Mouse (Mus musculus) lung, embryonic 16.5 days (tissue): Measurements from ENCODE around the gene Pex26. TPM values are rescaled to one million over a fixed set of nuclear protein-coding genes. Genes with fewer than 3 reads are reported as not detected.

Experiments used
- ATAC-seq: fragments of 200-750 bp; cut with Nextera tagmentation; 2 replicates; pipeline ENCODE4 v1.8.0; 2017; ENCODE audit warnings: low read depth, mild to moderate bottlenecking, moderate library complexity
- H3K27ac ChIP-seq: fragments of 300-500 bp; sonication (generic); 2 replicates; pipeline ENCODE4 v1.5.1; 2014; ENCODE audit warnings: mild to moderate bottlenecking, control low read depth, low read length
- H3K27me3 ChIP-seq: fragments of 300-500 bp; sonication (generic); 2 replicates; pipeline ENCODE4 v1.6.1; 2014; ENCODE audit warnings: low read depth, low read length, mixed read lengths; ENCODE audit not compliant: control insufficient read depth, insufficient read depth
- H3K36me3 ChIP-seq: fragments of 300-500 bp; sonication (generic); 2 replicates; pipeline ENCODE4 v1.6.1; 2014; ENCODE audit warnings: low read length; ENCODE audit not compliant: control insufficient read depth, insufficient read depth
- H3K4me1 ChIP-seq: fragments of 300-500 bp; sonication (generic); replicated peaks from 2 replicates; pipeline ENCODE4 v1.6.1; 2014; ENCODE audit warnings: low read length, mixed read lengths; ENCODE audit not compliant: control insufficient read depth, insufficient read depth
- H3K4me2 ChIP-seq: fragments of 300-500 bp; sonication (generic); 2 replicates; pipeline ENCODE4 v1.6.1; 2014; ENCODE audit warnings: low read depth, low read length, control low read depth
- H3K4me3 ChIP-seq: fragments of 300-500 bp; sonication (generic); 2 replicates; pipeline ENCODE4 v1.5.1; 2014; ENCODE audit warnings: mild to moderate bottlenecking, low read length, control low read depth
- H3K9ac ChIP-seq: fragments of 300-500 bp; sonication (generic); 2 replicates; pipeline ENCODE4 v1.6.1; 2014; ENCODE audit warnings: low read length, control low read depth
- H3K9me3 ChIP-seq: fragments of 300-500 bp; sonication (generic); 2 replicates; pipeline ENCODE4 v1.6.1; 2016; ENCODE audit warnings: low read length; ENCODE audit not compliant: control insufficient read depth
- WGBS: fragments of 180-500 bp; shearing (Covaris S2); extraction: QIAGEN DNeasy Blood & Tissue Kit; methylation state at CpG from one replicate; pipeline ENCODE4 v1.1.7; 2014; 5-methylcytosine and 5-hydroxymethylcytosine counted together
- polyA plus RNA-seq: library from polyadenylated mRNA; unstranded; fragments of >200 nt; fragmentation: Nextera tagmentation; extraction: Ambion mirVana; gene quantifications from 2 replicates; pipeline ENCODE4 v1.2.1, GENCODE M21; 2015

Gene Pex26
- polyA plus RNA-seq, 1 experiment from 2014 or later = 15.6 TPM

- ATAC-seq = no peak
- no peaks in the 10 kb centered on the region; the same call in 1 of the 2 replicates for H3K27me3 ChIP-seq
- H3K4me1 ChIP-seq = no peaks in the 10 kb centered on the region; the same call in 1 of the 2 replicates
- no peak overlapping the region for H3K27ac ChIP-seq
- no peak overlapping the region for H3K4me3 ChIP-seq
- WGBS = 43% methylated on average over 14 of the region's 14 CpGs
- no peak overlapping the region for H3K4me2 ChIP-seq
- no peaks in the 10 kb centered on the region for H3K36me3 ChIP-seq
- no peak overlapping the region for H3K9ac ChIP-seq
- H3K9me3 ChIP-seq = no peaks in the 10 kb centered on the region
These were observed 7.3 kb upstream of the Pex26 start for GRCm38 (mm10) chr6:121176011-121176730.

- Histone ChIP-seq H3K9me3 (no peaks in the 10 kb centered on the region), H3K4me3 (no peak overlapping the region), H3K4me2 (no peak overlapping the region), H3K27me3 (no peaks in the 10 kb centered on the region; the same call in 1 of the 2 replicates), H3K4me1 (no peaks in the 10 kb centered on the region; the same call in 1 of the 2 replicates), H3K36me3 (no peaks in the 10 kb centered on the region), H3K27ac (no peak overlapping the region), H3K9ac (no peak overlapping the region)
- no peak for ATAC-seq
- 71% methylated on average over 4 of the region's 4 CpGs for WGBS
These were observed 6.8 kb upstream of the Pex26 start for GRCm38 (mm10) chr6:121176731-121177098.

- ATAC-seq = no peak
- WGBS = 85% methylated on average over 7 of the region's 7 CpGs
- no peaks in the 10 kb centered on the region; the same call in 1 of the 2 replicates for H3K4me1 ChIP-seq
- H3K4me2 ChIP-seq = no peak overlapping the region
- H3K9ac ChIP-seq = no peak overlapping the region
- H3K9me3 ChIP-seq = no peaks in the 10 kb centered on the region
- no peaks in the 10 kb centered on the region; the same call in 1 of the 2 replicates for H3K27me3 ChIP-seq
- H3K36me3 ChIP-seq = no peaks in the 10 kb centered on the region
- no peak overlapping the region for H3K27ac ChIP-seq
- H3K4me3 ChIP-seq = no peak overlapping the region
These were observed 6.3 kb upstream of the Pex26 start for GRCm38 (mm10) chr6:121177118-121177708.

GRCm38 (mm10) chr6:121178700-121179358 is 4.6 kb upstream of the Pex26 start:
- Histone ChIP-seq H3K4me1 (peaks cover 3% of the 10 kb centered on the region; the same call in 1 of the 2 replicates), H3K9ac (no peak overlapping the region), H3K36me3 (no peaks in the 10 kb centered on the region), H3K4me2 (no peak overlapping the region), H3K4me3 (no peak overlapping the region), H3K27ac (no peak overlapping the region), H3K9me3 (no peaks in the 10 kb centered on the region), H3K27me3 (no peaks in the 10 kb centered on the region)
- 54% methylated on average over 7 of the region's 7 CpGs for WGBS
- no peak for ATAC-seq

- no peak overlapping the region for H3K9ac ChIP-seq
- no peaks in the 10 kb centered on the region for H3K27me3 ChIP-seq
- no peak overlapping the region for H3K27ac ChIP-seq
- H3K36me3 ChIP-seq = no peaks in the 10 kb centered on the region
- H3K4me2 ChIP-seq = no peak overlapping the region
- H3K4me3 ChIP-seq = no peak overlapping the region
- ATAC-seq = no peak
- H3K9me3 ChIP-seq = no peaks in the 10 kb centered on the region
- peaks cover 7% of the 10 kb centered on the region for H3K4me1 ChIP-seq
- WGBS = 53% methylated on average over 7 of the region's 7 CpGs
These were observed 3.6 kb upstream of the Pex26 start for GRCm38 (mm10) chr6:121179846-121180245.

GRCm38 (mm10) chr6:121184198-121185140 is 1.0 kb downstream of the Pex26 start:
- no peaks in the 10 kb centered on the region for H3K9me3 ChIP-seq
- no peaks in the 10 kb centered on the region for H3K27me3 ChIP-seq
- peak overlapping the region; percentile 91 for H3K27ac ChIP-seq
- H3K4me1 ChIP-seq = peaks cover 9% of the 10 kb centered on the region
- peak overlapping the region; percentile 61 for H3K4me2 ChIP-seq
- peak; percentile 83 for ATAC-seq
- 2% methylated on average over 35 of the region's 35 CpGs for WGBS
- peak overlapping the region; percentile 79 for H3K9ac ChIP-seq
- peaks cover 5% of the 10 kb centered on the region for H3K36me3 ChIP-seq
- peak overlapping the region; percentile 77 for H3K4me3 ChIP-seq

GRCm38 (mm10) chr6:121185232-121185631 is 1.8 kb downstream of the Pex26 start:
- no peaks in the 10 kb centered on the region for H3K9me3 ChIP-seq
- H3K4me1 ChIP-seq = peaks cover 9% of the 10 kb centered on the region
- peaks cover 5% of the 10 kb centered on the region for H3K36me3 ChIP-seq
- H3K27ac ChIP-seq = peak overlapping the region; percentile 91
- no peaks in the 10 kb centered on the region for H3K27me3 ChIP-seq
- peak overlapping the region; percentile 61 for H3K4me2 ChIP-seq
- peak; percentile 64 for ATAC-seq
- peak overlapping the region; percentile 77 for H3K4me3 ChIP-seq
- peak overlapping the region; percentile 33 for H3K9ac ChIP-seq
- 63% methylated on average over 8 of the region's 8 CpGs for WGBS

- Histone ChIP-seq H3K27me3 (no peaks in the 10 kb centered on the region), H3K36me3 (peaks cover 11% of the 10 kb centered on the region), H3K4me1 (peaks cover 6% of the 10 kb centered on the region; the same call in 1 of the 2 replicates), H3K27ac (no peak overlapping the region), H3K9me3 (no peaks in the 10 kb centered on the region), H3K4me3 (no peak overlapping the region), H3K9ac (no peak overlapping the region), H3K4me2 (no peak overlapping the region)
- peak; percentile 30; the same call in 1 of the 2 replicates for ATAC-seq
- 67% methylated on average over 11 of the region's 11 CpGs for WGBS
These were observed 8.0 kb downstream of the Pex26 start for GRCm38 (mm10) chr6:121191261-121192009.
